20 mouse cellular contexts compared by ENCODE assay signal in genomic region chr9:50882183-50882582, GRCm38 (mm10).
"Had no signal": no experiment of that assay in that cellular context is flagged by ENCODE, and none has a peak within 500 bp of the region (broad histone marks: within the 10 kb centered on the region; RNA-seq: fewer than 3 reads in every experiment).

No protein-coding gene starts in this region.

- H3K27me3 ChIP-seq: intestine, embryonic 15.5 days; limb, embryonic 13.5 days; liver, embryonic 12.5 days; liver, embryonic 15.5 days; midbrain, embryonic 12.5 days; midbrain, embryonic 15.5 days; neural tube, embryonic 12.5 days; neural tube, embryonic 15.5 days had no signal

- ATAC-seq: intestine, embryonic 15.5 days; liver, embryonic 12.5 days; midbrain, embryonic 15.5 days had no signal

- H3K27ac ChIP-seq: intestine, embryonic 15.5 days; kidney, postnatal 0 days; limb, embryonic 10.5 days; limb, embryonic 13.5 days; liver, embryonic 12.5 days; liver, embryonic 15.5 days; midbrain, embryonic 12.5 days; midbrain, embryonic 15.5 days; neural tube, embryonic 12.5 days; neural tube, embryonic 15.5 days; stomach, postnatal 0 days had no signal

- H3K4me2 ChIP-seq: intestine, embryonic 15.5 days; limb, embryonic 13.5 days; liver, embryonic 12.5 days; liver, embryonic 15.5 days; midbrain, embryonic 12.5 days; midbrain, embryonic 15.5 days; neural tube, embryonic 12.5 days; neural tube, embryonic 15.5 days had no signal

- H3K9ac ChIP-seq: intestine, embryonic 15.5 days; limb, embryonic 13.5 days; liver, embryonic 12.5 days; liver, embryonic 15.5 days; midbrain, embryonic 12.5 days; midbrain, embryonic 15.5 days; neural tube, embryonic 12.5 days; neural tube, embryonic 15.5 days had no signal

- DNase-seq: kidney, adult 11 months; kidney, postnatal 25 days; liver; right cerebral cortex, adult 18-20 months; right cerebral cortex, postnatal 14 days; right cerebral cortex, postnatal 4 days; thymus, adult 2 months; thymus, postnatal 14 days; thymus, postnatal 4 days had no signal

- H3K4me1 ChIP-seq: liver, embryonic 12.5 days; liver, embryonic 15.5 days; neural tube, embryonic 12.5 days had no signal

- H3K4me3 ChIP-seq: intestine, embryonic 15.5 days; limb, embryonic 10.5 days; limb, embryonic 13.5 days; liver, embryonic 12.5 days; liver, embryonic 15.5 days; midbrain, embryonic 12.5 days; midbrain, embryonic 15.5 days; neural tube, embryonic 12.5 days; neural tube, embryonic 15.5 days had no signal

- H3K9me3 ChIP-seq: intestine, embryonic 15.5 days; limb, embryonic 10.5 days; limb, embryonic 13.5 days; liver, embryonic 12.5 days; liver, embryonic 15.5 days; midbrain, embryonic 12.5 days; midbrain, embryonic 15.5 days; neural tube, embryonic 12.5 days; neural tube, embryonic 15.5 days had no signal
